Mouse (Mus musculus): ENCODE measurements around the gene Pdpk1.

The Pdpk1 gene

DNA sequence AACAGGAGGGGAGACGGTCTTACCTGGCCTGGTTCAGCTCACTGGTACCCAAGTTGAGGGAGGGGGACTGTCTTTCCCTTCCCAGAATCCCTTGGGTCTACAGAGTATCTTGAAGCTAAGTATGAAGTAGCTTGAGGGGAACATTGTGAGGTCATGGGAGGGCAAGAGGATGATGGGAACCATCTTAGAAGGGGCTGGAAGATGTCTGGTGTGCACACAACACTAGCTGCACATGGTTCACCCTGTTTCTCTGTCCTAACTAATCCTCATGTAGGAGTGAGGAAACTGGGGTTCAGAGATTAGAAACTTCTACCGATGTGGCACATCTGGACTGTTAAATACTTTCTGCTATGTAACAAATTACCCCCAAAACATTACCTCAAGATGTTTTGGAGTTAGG, at the start of gene Pdpk1:
Gene Pdpk1, minus strand, starts transcription at position 101 of the 400 bp plus-strand sequence.
- ChIA-PET POLR2A (interaction anchor here (0.7 to 7.4 kb wide), 44 partner anchors 9 to 516 kb away, joined by 3 to 160 read pairs (median 5); partner anchors contain the start of genes Amdhd2 (in 4 of the 4), Ccnf (in 3 of the 4), Atp6v0c (in 2 of the 4) and Abca3 (in 1 of the 4)), CTCF (interaction anchor here (0.5 to 2.5 kb wide), 17 partner anchors 9 to 455 kb away, joined by 3 to 16 read pairs (median 5); partner anchors contain the start of gene Amdhd2 (in 1 of the 4))

DNA sequence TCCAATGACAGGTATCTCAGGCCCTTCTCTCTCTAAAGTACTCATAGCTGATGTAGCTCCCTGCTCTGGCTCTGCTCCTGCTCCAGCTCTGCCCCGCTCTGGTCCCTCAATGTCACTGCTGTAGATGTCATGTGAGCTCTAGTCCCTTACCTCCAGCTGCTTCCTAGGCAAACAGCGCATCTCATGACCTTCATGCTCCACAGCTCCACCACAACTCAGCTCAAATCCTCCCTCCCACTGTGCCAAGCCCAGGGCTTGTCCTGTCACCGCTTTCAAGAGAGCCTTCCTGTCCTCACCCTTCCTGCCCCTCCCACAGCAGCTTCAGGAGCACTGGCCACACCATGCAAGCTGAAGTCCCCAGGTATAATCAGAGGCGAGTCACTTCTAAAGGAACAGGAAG, 49.0 kb upstream of the Pdpk1 start:
- CTCF ChIA-PET, result interaction anchor here (0.5 to 1.3 kb wide), 8 partner anchors 12 to 356 kb away, joined by 3 to 8 read pairs (median 3); partner anchors contain the start of genes Abca3 (in 1 of the 4) and Tedc2 (in 1 of the 4)
- POLR2A ChIA-PET, result interaction anchor here (0.6 to 18.4 kb wide), 34 partner anchors 8 to 433 kb away, joined by 3 to 342 read pairs (median 5); partner anchors contain the start of genes Ccnf (in 3 of the 4), Ntn3 (in 3 of the 4), Amdhd2 (in 2 of the 4) and Atp6v0c (in 2 of the 4)

DNA sequence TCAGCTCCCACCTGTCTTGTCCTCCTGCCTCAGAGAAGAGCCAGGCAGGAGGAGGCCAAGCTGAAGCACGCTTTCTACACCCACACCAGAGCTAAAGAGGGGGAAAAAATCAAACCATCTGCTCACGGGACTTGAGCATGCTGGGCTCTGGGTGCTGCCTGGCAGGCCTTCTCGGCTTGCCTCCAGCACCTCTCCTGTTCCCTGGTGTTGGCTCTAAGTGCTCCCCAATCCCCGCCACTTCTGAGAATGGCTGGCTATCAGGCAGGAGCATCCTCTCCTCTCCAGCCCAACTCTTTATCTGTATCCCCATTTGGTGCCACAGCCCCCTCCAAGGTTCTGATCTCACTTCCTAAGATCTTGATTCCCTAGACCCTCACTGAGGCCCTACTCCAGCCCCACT, 48.5 kb upstream of the Pdpk1 start:
- POLR2A ChIA-PET, result interaction anchor here (0.6 to 18.4 kb wide), 38 partner anchors 8 to 433 kb away, joined by 3 to 342 read pairs (median 5); partner anchors contain the start of genes Ccnf (in 3 of the 4), Ntn3 (in 3 of the 4), Amdhd2 (in 2 of the 4) and Atp6v0c (in 2 of the 4)
- CTCF ChIA-PET, result interaction anchor here (0.5 to 1.3 kb wide), 7 partner anchors 12 to 153 kb away, joined by 3 to 8 read pairs (median 3); partner anchors contain the start of genes Abca3 (in 1 of the 4) and Tedc2 (in 1 of the 4)

DNA sequence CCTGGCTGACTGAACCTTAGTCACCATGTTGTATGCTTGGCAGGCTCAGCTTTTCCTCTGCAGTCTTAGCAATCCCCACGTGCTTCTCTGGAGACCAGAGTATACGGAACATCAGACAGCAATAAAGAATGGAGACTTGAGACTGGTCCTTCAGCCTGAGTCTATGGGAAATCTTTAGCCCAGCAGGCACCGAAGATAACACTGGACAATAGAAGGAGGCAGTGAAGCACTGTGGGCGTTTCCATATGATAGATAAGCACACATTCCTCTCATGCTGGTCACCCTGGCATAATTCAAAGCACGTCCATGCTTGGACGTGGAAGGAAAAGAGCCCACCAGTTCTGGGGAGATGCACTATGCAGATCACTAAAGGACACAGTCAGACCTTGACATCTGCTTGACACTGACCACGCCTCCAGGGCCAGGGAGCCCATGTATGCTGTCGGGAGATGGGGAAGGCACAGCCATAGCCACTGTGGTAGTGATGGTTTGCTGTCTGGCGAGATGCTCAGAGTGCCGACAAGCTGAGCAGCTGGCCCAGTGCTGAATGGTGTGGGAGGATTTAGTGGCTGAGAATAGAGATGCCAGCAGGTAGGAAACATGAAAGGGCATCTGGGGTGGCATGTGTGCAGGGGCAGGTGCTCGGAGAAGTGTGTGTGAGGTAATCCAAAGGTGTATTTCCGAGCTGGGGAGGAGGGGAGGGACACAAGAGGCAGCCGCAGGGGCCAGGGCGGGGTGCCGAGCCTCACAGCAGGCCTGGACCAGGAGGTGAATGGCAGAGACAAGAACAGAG, 46.5 kb upstream of the Pdpk1 start:
- ChIA-PET POLR2A (interaction anchor here in 2 of 4 experiments (1.4 to 18.4 kb wide), 9 partner anchors 10 to 33 kb away, joined by 3 to 342 read pairs (median 10); partner anchors contain the start of genes Amdhd2 (in 2 of the 2), Atp6v0c (in 2 of the 2), Tedc2 (in 2 of the 2) and Ntn3 (in 1 of the 2)), CTCF (no interaction called here)

DNA sequence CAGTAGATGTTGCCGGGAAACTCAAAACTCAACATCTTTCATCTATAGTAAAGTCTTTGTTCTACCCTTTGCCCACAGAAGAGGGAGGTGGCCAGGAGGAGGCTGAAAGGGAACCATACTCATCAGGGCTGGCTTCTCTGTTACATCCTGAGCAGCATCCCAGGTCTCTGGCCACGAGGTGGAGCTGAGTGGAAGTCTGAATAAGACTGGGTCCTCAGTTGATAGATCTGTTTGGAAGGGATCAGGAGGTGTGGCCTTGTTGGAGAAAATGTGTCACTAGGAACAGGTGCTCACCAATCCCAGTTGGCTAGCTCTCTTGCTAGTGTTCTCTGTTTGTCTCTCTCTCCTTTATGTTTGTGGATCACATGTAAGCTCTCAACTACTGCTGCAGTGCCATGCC, 44.6 kb upstream of the Pdpk1 start:
- ChIA-PET POLR2A (interaction anchor here (0.6 to 2.9 kb wide), 13 partner anchors 8 to 260 kb away, joined by 3 to 10 read pairs (median 5); partner anchors contain the start of genes Tedc2 (in 2 of the 4), Ntn3 (in 1 of the 4) and Rnps1 (in 1 of the 4)), CTCF (interaction anchor here in 1 of 4 experiments (0.7 to 1.2 kb wide), 3 partner anchors 11 to 22 kb away, joined by 3 to 4 read pairs (median 3); no protein-coding TSS in a partner anchor)

DNA sequence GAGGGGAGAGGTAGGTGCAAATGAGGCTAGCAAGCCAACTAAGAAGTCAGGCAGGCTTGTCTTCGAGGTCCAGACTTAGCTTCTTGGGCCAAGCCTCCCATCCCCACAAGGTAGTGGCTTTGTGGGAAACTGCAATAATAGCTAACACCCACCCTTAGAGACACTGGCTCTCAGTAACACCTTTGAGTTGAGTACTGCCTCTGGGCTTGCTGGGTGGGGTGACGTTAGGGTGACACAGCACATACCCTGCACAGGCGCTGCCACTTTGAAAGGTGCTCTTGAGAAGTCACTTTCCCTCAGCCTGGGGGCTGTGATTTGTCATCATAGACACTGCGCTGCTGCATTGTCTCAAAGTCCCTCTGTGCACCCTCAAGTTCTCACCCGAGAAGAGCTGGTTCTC, 43.0 kb upstream of the Pdpk1 start:
- CTCF ChIA-PET, result interaction anchor here in 3 of 4 experiments (0.6 to 1.6 kb wide), 7 partner anchors 9 to 25 kb away, joined by 3 to 7 read pairs (median 4); no protein-coding TSS in a partner anchor
- POLR2A ChIA-PET, result interaction anchor here (0.5 to 3.6 kb wide), 38 partner anchors 8 to 334 kb away, joined by 3 to 24 read pairs (median 4); partner anchors contain the start of genes Tedc2 (in 3 of the 4), Ccnf (in 2 of the 4), Ntn3 (in 2 of the 4) and Amdhd2 (in 1 of the 4)

DNA sequence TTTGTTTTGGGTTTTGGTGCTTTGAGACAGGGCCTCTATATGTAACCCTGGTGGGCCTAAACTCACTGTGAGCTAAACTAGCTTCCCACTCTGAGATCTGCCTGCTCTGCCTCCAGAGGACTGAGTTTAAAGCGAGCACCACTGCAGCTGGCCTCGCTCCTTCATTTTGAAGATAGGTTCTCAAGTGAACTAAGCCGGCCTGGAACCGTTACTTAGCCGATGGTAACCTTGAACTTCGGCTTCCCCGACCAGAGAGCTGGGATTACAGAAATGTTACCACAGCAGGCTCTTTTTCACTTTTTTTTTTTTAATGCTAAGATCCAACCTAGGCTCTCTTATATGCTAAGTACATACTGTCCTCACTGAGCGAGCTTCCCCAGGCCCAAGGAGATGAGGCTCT, 42.5 kb upstream of the Pdpk1 start:
- ChIA-PET POLR2A (interaction anchor here (0.7 to 3.6 kb wide), 33 partner anchors 9 to 361 kb away, joined by 3 to 24 read pairs (median 4); partner anchors contain the start of genes Tedc2 (in 3 of the 4), Ccnf (in 2 of the 4), Amdhd2 (in 1 of the 4) and Atp6v0c (in 1 of the 4)), CTCF (interaction anchor here in 2 of 4 experiments (0.6 to 1.6 kb wide), 5 partner anchors 9 to 20 kb away, joined by 3 to 7 read pairs (median 4); no protein-coding TSS in a partner anchor)

DNA sequence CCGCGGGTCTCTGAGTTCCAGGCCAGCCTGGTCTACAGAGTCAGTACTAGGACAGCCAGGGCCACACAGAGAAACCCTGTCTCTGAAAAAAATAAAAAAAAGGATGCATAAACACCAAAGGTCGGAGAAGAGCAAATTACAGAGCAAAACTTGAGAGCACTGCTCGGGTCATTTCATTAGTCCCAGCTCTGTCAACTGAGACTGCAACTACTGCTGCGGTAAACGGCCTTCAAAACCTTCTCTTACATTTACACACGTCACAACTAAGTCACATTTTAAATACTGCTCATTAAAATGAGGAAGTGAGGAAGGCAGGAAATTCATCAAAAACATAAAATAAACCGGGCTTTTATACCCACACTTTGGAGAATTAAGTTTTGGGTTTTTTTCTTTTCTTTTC, 42.1 kb upstream of the Pdpk1 start:
- POLR2A ChIA-PET, result interaction anchor here in 3 of 4 experiments (0.7 to 3.6 kb wide), 22 partner anchors 9 to 360 kb away, joined by 3 to 24 read pairs (median 4); partner anchors contain the start of genes Tedc2 (in 3 of the 3), Ccnf (in 2 of the 3), Atp6v0c (in 1 of the 3) and Ntn3 (in 1 of the 3)

DNA sequence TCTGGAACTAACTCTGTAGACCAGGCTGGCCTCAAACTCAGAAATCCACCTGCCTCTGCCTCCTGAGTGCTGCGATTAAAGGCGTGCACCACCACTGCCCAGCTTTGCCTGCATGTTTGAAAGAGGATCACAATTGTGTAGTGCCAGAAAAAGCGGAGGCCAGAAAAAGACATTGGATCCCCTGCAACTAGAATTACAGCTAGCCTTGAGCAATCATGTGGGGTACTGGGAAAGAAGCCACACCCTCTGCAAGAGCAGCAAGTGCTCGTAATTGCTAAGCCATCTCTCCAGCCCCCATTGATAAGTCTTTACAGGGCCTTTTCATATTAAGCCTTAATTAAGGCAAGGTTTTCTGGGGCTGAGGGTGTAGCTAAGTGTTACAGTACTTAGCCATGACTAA, 40.8 kb upstream of the Pdpk1 start:
- CTCF ChIA-PET, result no interaction called here
- POLR2A ChIA-PET, result interaction anchor here in 2 of 4 experiments (0.5 to 3.6 kb wide), 7 partner anchors 8 to 156 kb away, joined by 3 to 24 read pairs (median 5); partner anchors contain the start of genes Pdpk1 (in 1 of the 2) and Tedc2 (in 1 of the 2)

More for the DNA sequence above, 42.1 kb upstream of the Pdpk1 start:
- CTCF ChIA-PET, result interaction anchor here in 2 of 4 experiments (0.6 to 1.6 kb wide), 3 partner anchors 10 to 19 kb away, joined by 3 to 7 read pairs (median 4); no protein-coding TSS in a partner anchor

DNA sequence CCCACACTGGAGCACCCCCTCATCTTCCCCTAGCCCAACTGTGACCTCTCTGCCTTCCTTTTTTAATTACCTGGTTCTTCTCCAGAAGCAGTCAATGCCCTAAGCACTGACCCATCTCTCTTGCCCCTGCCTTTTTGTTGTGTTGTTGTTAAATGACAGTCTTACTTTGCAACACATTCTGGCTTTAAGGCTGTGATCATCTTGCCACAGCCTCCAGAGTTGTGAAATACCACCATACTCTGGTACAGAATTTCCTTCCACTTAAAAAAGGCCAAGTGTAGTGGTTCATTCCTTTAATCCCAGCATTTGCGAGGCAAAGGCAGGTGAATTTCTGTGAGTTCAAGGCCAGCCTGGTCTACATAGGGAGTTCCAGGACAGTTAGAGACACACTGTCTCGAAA, 40.2 kb upstream of the Pdpk1 start:
- ChIA-PET CTCF (no interaction called here), POLR2A (interaction anchor here in 2 of 4 experiments (1.0 to 3.6 kb wide), 9 partner anchors 11 to 28 kb away, joined by 3 to 24 read pairs (median 5); partner anchors contain the start of genes Atp6v0c (in 1 of the 2) and Tbc1d24 (in 1 of the 2))

DNA sequence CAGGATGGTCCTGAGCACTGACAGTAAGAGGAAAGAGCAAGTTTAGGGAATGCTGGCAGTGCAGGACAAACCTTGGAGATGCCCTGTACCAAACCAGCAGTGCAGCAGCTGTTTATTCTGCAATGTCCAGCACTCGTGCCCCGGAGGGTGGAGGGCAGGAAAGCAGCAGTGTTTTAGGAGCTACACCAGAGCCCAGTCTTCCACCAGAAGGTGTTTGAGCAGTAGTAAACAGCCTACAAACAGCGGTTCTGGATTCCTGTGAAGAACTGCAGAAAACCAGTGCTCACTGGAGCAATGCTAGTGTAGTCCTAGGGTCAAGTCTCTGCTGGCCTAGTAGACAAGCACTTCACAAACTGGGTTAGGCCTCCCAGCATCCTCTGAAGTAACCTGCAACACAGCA, 23.5 kb upstream of the Pdpk1 start:
- ChIA-PET CTCF (interaction anchor here in 3 of 4 experiments (0.6 to 2.0 kb wide), 12 partner anchors 8 to 77 kb away, joined by 3 to 7 read pairs (median 5); partner anchors contain the start of genes Amdhd2 (in 1 of the 3), Ccnf (in 1 of the 3) and Pdpk1 (in 1 of the 3)), POLR2A (interaction anchor here in 3 of 4 experiments (0.5 to 14.6 kb wide), 21 partner anchors 8 to 253 kb away, joined by 3 to 228 read pairs (median 6); partner anchors contain the start of genes Tedc2 (in 3 of the 3), Ccnf (in 2 of the 3), Ntn3 (in 2 of the 3) and Amdhd2 (in 1 of the 3))

DNA sequence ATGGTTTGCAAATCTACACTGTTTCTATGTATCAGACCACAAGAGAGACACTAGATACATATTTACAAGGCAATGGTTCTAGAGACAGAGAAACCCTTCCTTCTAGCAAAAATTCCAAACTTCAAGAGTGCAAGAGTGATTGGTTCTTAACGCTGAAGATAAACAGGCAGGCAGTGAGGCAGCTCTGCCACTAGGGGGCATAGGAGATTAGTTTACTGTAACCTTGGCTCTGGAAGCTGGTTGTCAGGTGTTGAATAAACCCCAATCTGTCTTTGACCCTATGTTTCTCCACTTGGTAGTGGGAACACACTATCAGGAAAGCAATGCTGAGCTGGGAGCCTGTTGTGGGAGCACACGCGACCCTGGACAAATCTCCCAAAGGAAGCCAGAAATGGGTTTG, 22.7 kb upstream of the Pdpk1 start:
- CTCF ChIA-PET, result interaction anchor here (0.6 to 2.0 kb wide), 40 partner anchors 9 to 205 kb away, joined by 3 to 7 read pairs (median 4); partner anchors contain the start of genes Ccnf (in 2 of the 4), Abca3 (in 1 of the 4), Amdhd2 (in 1 of the 4) and Pdpk1 (in 1 of the 4)
- POLR2A ChIA-PET, result interaction anchor here (0.6 to 14.6 kb wide), 33 partner anchors 8 to 254 kb away, joined by 3 to 228 read pairs (median 4); partner anchors contain the start of genes Tedc2 (in 4 of the 4), Ccnf (in 3 of the 4), Ntn3 (in 2 of the 4) and Amdhd2 (in 1 of the 4)

DNA sequence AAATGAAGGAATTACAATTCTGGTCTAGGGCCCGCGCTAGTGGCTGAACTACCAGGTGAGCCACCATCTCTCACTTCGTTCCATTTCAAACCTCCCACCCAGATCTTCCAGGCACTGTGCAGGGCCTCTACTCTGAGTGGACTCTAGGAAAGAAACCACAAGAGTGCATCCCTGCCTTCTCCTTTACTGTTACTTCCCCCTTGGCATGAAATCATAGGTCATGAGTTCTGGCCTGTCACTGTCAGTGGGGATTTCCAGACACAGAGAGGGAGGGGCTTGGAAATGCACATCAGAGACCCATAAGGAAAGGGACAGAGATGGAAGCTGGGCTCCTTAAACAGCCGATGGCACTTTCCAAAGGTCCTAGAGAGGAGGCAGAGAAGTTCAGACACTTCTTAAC, 21.0 kb upstream of the Pdpk1 start:
- POLR2A ChIA-PET, result interaction anchor here (0.6 to 14.6 kb wide), 27 partner anchors 8 to 1595 kb away, joined by 3 to 228 read pairs (median 5); partner anchors contain the start of genes Ccnf (in 2 of the 4), Tedc2 (in 2 of the 4), Amdhd2 (in 1 of the 4) and Eci1 (in 1 of the 4)
- CTCF ChIA-PET, result interaction anchor here in 3 of 4 experiments (0.6 to 1.3 kb wide), 7 partner anchors 14 to 255 kb away, joined by 3 to 8 read pairs (median 3); partner anchors contain the start of genes Eci1 (in 2 of the 3) and Ccnf (in 1 of the 3)

DNA sequence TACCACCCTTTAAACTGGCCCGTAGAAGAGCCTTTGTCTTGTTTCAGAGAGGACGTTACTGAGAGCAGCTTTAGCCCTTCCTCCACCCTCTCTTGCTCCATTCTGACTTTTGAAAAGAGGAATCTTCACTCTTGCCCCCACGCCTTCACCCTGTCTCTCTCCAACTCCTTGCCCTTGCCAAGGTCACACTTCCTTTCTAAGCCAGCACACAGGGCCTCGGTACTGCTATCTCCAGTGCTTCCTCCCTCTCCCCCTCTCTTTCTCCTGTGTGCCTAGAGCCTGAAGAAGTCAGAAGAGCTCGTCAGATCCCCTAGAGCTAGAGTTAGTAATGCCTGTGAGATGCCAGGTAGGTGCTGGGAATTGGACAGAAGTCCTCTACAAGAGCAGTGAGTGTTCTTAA, 20.0 kb upstream of the Pdpk1 start:
- CTCF ChIA-PET, result interaction anchor here in 1 of 4 experiments (1.0 to 1.3 kb wide), 3 partner anchors 15 to 256 kb away, joined by 3 to 4 read pairs (median 3); partner anchors contain the start of gene Eci1
- POLR2A ChIA-PET, result interaction anchor here in 2 of 4 experiments (1.0 to 14.6 kb wide), 22 partner anchors 9 to 379 kb away, joined by 3 to 228 read pairs (median 5); partner anchors contain the start of genes Ccnf (in 2 of the 2), Tedc2 (in 2 of the 2), Ntn3 (in 1 of the 2) and Pdpk1 (in 1 of the 2)

DNA sequence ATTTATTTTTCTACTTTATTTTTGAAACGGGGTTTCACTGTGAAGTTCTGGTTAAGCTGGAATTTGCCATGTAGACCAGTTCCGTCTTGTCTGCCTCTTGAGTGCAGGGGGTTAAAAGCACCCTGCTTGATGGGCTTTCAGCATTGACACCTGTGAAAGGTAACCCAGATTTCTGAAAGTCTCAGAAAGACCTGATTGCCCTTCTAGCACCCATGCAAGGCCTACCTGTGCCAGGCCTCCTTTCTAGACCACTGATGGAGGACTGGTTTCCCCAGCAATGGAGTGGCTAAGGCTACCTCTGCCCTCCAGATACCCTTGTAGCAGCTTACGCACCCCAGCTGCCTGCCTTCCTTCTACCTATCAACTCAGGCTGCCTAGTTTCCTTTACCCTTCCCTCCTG, 19.4 kb upstream of the Pdpk1 start:
- ChIA-PET CTCF (interaction anchor here in 1 of 4 experiments (0.9 kb wide), 1 partner anchor 51 kb away, joined by 3 read pairs; the partner anchor contains the start of gene Tedc2), POLR2A (interaction anchor here in 3 of 4 experiments (0.6 to 14.6 kb wide), 45 partner anchors 8 to 597 kb away, joined by 3 to 228 read pairs (median 5); partner anchors contain the start of genes Abca3 (in 2 of the 3), Ccnf (in 2 of the 3), Ntn3 (in 2 of the 3) and Tedc2 (in 2 of the 3))

DNA sequence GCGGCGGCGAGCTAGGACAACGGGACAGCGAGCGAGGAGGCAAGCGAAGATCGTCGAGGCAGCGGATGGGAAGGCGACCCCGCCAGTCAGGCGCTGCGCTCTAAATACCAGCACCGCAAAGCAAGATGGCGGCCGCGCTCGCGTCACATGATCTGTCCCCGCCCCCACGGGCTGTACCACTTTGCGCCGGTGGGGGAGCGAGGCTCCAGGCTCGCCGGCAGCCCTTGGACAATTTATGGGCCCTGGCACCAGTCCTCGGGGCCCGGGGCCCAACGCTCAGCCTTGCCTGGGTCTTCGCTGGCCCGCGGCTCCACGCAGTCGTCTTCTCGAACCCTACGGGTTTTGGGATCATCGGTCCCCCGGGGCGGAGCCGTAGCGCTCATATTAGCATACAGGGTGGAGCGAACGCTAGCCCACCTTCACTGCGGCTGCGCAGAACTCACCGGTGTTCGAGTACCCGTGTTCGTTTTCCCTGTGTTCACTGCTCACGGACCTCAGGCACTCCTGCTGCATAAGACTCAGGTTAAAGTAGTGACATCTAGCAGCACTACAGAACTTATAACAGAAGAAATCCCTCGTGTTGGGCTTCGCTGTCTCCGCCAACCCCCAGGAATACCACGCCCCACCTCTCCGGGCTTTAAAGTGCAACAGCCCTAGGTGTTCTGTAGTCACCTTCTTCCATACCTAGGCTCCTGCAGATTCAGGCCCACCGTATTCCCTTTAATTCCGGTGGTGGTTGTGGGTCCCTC, 18.8 kb upstream of the Pdpk1 start, which contains the start of gene Atp6v0c:
Gene Atp6v0c, minus strand, starts transcription at position 386 of the 749 bp plus-strand sequence.
- CTCF ChIA-PET, result interaction anchor here in 1 of 4 experiments (0.6 to 0.9 kb wide), 2 partner anchors 36 to 51 kb away, joined by 3 read pairs; partner anchors contain the start of gene Tedc2
- POLR2A ChIA-PET, result interaction anchor here in 3 of 4 experiments (0.6 to 14.6 kb wide), 56 partner anchors 8 to 597 kb away, joined by 3 to 228 read pairs (median 5); partner anchors contain the start of genes Abca3 (in 2 of the 3), Ccnf (in 2 of the 3), Ntn3 (in 2 of the 3) and Pdpk1 (in 2 of the 3)
